Mouse (Mus musculus) left cerebral cortex, adult 2 months (tissue): ENCODE results near the gene Sema3c. TPM values are rescaled to one million over a fixed set of nuclear protein-coding genes. Genes with fewer than 3 reads are reported as not detected.

ENCODE experiments used
- DNase-seq, 2 experiments: peaks; one replicate each; pipeline ENCODE4 v3.0.0; 2021 to 2022; ENCODE audit warnings: low spot score in 2 of 2, mixed read lengths in 1 of 2; ENCODE audit errors: extremely low spot score in 1 of 2
- H3K27ac ChIP-seq: fragments of 200-600 bp; 2 replicates; pipeline ENCODE4 v1.8.1; 2022
- H3K4me3 ChIP-seq: fragments of 200-600 bp; 2 replicates; pipeline ENCODE4 v1.8.1; 2022
- CTCF ChIP-seq: fragments of 200-600 bp; IDR thresholded peaks from 2 replicates; pipeline ENCODE4 v1.8.1; 2022; ENCODE audit warnings: antibody characterized with exemption, mild to moderate bottlenecking, moderate library complexity
- intact Hi-C: fragments of 180-260 bp; cut with DNase I; formaldehyde crosslinking; loops from one replicate; pipeline ENCODE4 v1.15.1; 2025
- total RNA-seq, 2 experiments: library from RNA; stranded (reverse); gene quantifications; 2 replicates each; pipeline ENCODE4 v1.2.3; 2021

Gene Sema3c
- total RNA-seq, 2 experiments from 2014 or later = 16.3 to 22.6 TPM

GRCm38 (mm10) chr5:17739805-17740204, 165.7 kb downstream of the Sema3c start:
- intact Hi-C loops = no loop called here
- no peak for TF ChIP-seq CTCF
- no peak for DNase-seq
- Histone ChIP-seq H3K27ac (no peak overlapping the region), H3K4me3 (no peak overlapping the region)

- no peak for DNase-seq
- no peak for TF ChIP-seq CTCF
- Histone ChIP-seq H3K4me3 (no peak overlapping the region), H3K27ac (no peak overlapping the region)
- intact Hi-C loops = no loop called here
These were observed 172.4 kb downstream of the Sema3c start for GRCm38 (mm10) chr5:17746520-17746919.

- no peak for TF ChIP-seq CTCF
- intact Hi-C loops = no loop called here
- H3K27ac ChIP-seq = no peak overlapping the region
- no peak for DNase-seq
- no peak overlapping the region for H3K4me3 ChIP-seq
These were observed 173.1 kb downstream of the Sema3c start for GRCm38 (mm10) chr5:17747143-17747542.

- intact Hi-C loops = no loop called here
- no peak overlapping the region for H3K4me3 ChIP-seq
- DNase-seq = no peak
- H3K27ac ChIP-seq = no peak overlapping the region
- no peak for TF ChIP-seq CTCF
These were observed 174.2 kb downstream of the Sema3c start for GRCm38 (mm10) chr5:17748293-17748692.

GRCm38 (mm10) chr5:17753471-17754005, 179.5 kb downstream of the Sema3c start:
- Histone ChIP-seq H3K4me3 (no peak overlapping the region), H3K27ac (no peak overlapping the region)
- no peak for TF ChIP-seq CTCF
- no peak for DNase-seq
- intact Hi-C loops = no loop called here

GRCm38 (mm10) chr5:17766006-17766677, 192.1 kb downstream of the Sema3c start:
- intact Hi-C loops = loop anchor here (5.0 kb wide), 3 partner anchors 194 to 829 kb away; partner anchors contain the start of gene Sema3c
- no peak overlapping the region for H3K4me3 ChIP-seq
- no peak overlapping the region for H3K27ac ChIP-seq
- TF ChIP-seq CTCF = peak; percentile 75
- no peak for DNase-seq

- TF ChIP-seq CTCF = no peak
- no peak overlapping the region for H3K27ac ChIP-seq
- no peak for DNase-seq
- intact Hi-C loops = no loop called here
- H3K4me3 ChIP-seq = no peak overlapping the region
These were observed 196.2 kb downstream of the Sema3c start for GRCm38 (mm10) chr5:17770328-17770727.

GRCm38 (mm10) chr5:17776571-17776970, 202.5 kb downstream of the Sema3c start:
- intact Hi-C loops = no loop called here
- peak in 1 of 2 experiments; percentile 11 for DNase-seq
- H3K27ac ChIP-seq = no peak overlapping the region
- H3K4me3 ChIP-seq = no peak overlapping the region
- no peak for TF ChIP-seq CTCF

Other genes starting within 250 kb of the Sema3c start
- not detected for gene Speer4f2, start 201.1 kb upstream of the Sema3c start, total RNA-seq
- gene Speer4f1, start 98.2 kb upstream of the Sema3c start, total RNA-seq = not detected